Comparison of ENCODE assay signal across 20 mouse cellular contexts in the genomic region with DNA sequence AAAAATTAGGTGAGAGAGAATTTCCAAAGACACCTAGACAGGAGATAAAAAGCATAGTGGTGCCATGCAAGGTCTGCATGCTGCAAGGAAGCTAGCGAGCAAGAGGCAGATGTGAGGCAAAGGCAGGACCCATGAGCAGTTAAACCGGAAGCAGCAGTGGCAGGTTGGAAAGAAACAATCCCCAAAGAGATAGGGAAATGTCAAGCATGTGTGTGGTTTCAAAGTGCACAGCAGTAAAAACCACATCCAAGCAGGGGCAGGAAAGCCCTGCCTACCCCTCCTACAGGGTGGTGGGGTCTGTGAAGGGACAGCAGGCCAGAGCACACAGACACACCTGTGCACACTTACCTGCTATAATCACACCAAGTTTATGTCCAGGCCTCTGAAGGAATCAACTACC.
A peak's percentile ranks its signal among the peaks of the same experiment; 100 is the strongest.
DNase-seq lines count a peak whose midpoint lies in the region; ATAC-seq and TF ChIP-seq lines count a peak whose summit lies in the region.
"Had no signal": no experiment of that assay in that cellular context is flagged by ENCODE, and none has a peak within 500 bp of the region (broad histone marks: within the 10 kb centered on the region; RNA-seq: fewer than 3 reads in every experiment).

No protein-coding gene starts in this region.

- DNase-seq in spleen, adult 2 months (ENCODE audit: low read depth in 1 of 2, low spot score in 2 of 2), result no peak
- DNase-seq in spleen, adult 12 weeks (ENCODE audit: low spot score), result no peak
- DNase-seq in thymus, postnatal 0 days (ENCODE audit: low spot score), result peak; percentile 78
- no peak for DNase-seq in frontal cortex, postnatal 14 days (ENCODE audit: low spot score in 2 of 2)
- DNase-seq in gastrocnemius, adult 18-20 months (ENCODE audit: low spot score), result no peak
- DNase-seq: adrenal gland, postnatal 14 days; B cell, adult 2 months; cerebellum, adult 11-12 months; cerebellum, postnatal 14 days; gastrocnemius, postnatal 14 days; heart, adult 2 months; kidney, adult 2 months; kidney, postnatal 25 days; liver; lung, postnatal 10 days had no signal

- no peak for TF ChIP-seq POLR2A in spleen, adult 2 months (IDR thresholded peaks at IDR 0.05; ENCODE audit: low read depth, low read length)

- no peak overlapping the region for H3K4me3 ChIP-seq in spleen, adult 2 months (ENCODE audit: extremely low read depth, insufficient read depth, insufficient read length)
- H3K4me3 ChIP-seq: heart, adult 2 months; heart, embryonic 15.5 days had no signal

- peaks cover 14% of the 10 kb centered on the region; the same call in 1 of the 2 replicates for H3K4me1 ChIP-seq in spleen, adult 2 months (ENCODE audit: control insufficient read depth, insufficient read depth, insufficient read length)

- no peak for TF ChIP-seq CTCF in spleen, adult 2 months (IDR thresholded peaks at IDR 0.05; ENCODE audit: extremely low read depth, insufficient read depth, insufficient read length, insufficient replicate concordance)

- H3K27ac ChIP-seq in spleen, adult 2 months (ENCODE audit: insufficient read depth, low read length), result peak overlapping the region; percentile 38
- H3K27ac ChIP-seq: heart, adult 2 months; heart, embryonic 15.5 days had no signal

- ATAC-seq in granulocyte monocyte progenitor cell, adult 5-6 weeks (replicated peaks; ENCODE audit: poor library complexity, severe bottlenecking), result peak; percentile 47
- no peak for ATAC-seq in megakaryocyte-erythroid progenitor cell, adult 5-6 weeks (replicated peaks; ENCODE audit: low FRiP score, low TSS enrichment, poor library complexity, severe bottlenecking)
- ATAC-seq: hindbrain, embryonic 16.5 days; midbrain, embryonic 16.5 days had no signal

- no peaks in the 10 kb centered on the region for H3K36me3 ChIP-seq in spleen, adult 2 months (ENCODE audit: control insufficient read depth, insufficient read depth, low read length)
- H3K36me3 ChIP-seq: heart, embryonic 15.5 days had no signal

- no peaks in the 10 kb centered on the region for H3K27me3 ChIP-seq in spleen, adult 2 months (ENCODE audit: control insufficient read depth, insufficient read depth, low read length)
- H3K27me3 ChIP-seq: heart, embryonic 15.5 days had no signal

- 3% methylated on average over 2 of the region's 2 CpGs for WGBS in spleen, adult 2 months
